Mouse (Mus musculus) intestine, embryonic 15.5 days (tissue): ENCODE measurements around the gene Nln. TPM values are rescaled to one million over a fixed set of nuclear protein-coding genes. Genes with fewer than 3 reads are reported as not detected.

Experiments used
- ATAC-seq: fragments of 200-750 bp; cut with Nextera tagmentation; 2 replicates; pipeline ENCODE4 v1.8.0; 2017; ENCODE audit warnings: moderate TSS enrichment, moderate library complexity
- H3K27ac ChIP-seq: fragments of 300-500 bp; sonication (generic); 2 replicates; pipeline ENCODE4 v1.5.1; 2015; ENCODE audit warnings: mild to moderate bottlenecking, inconsistent platforms
- H3K27me3 ChIP-seq: fragments of 300-500 bp; sonication (generic); replicated peaks from 2 replicates; pipeline ENCODE4 v1.6.1; 2015; ENCODE audit warnings: inconsistent platforms
- H3K36me3 ChIP-seq: fragments of 300-500 bp; sonication (generic); 2 replicates; pipeline ENCODE4 v1.6.1; 2015; ENCODE audit warnings: inconsistent platforms
- H3K4me1 ChIP-seq: fragments of 300-500 bp; sonication (generic); replicated peaks from 2 replicates; pipeline ENCODE4 v1.6.1; 2015; ENCODE audit warnings: inconsistent platforms
- H3K4me2 ChIP-seq: fragments of 300-500 bp; sonication (generic); replicated peaks from 2 replicates; pipeline ENCODE4 v1.6.1; 2015; ENCODE audit warnings: mild to moderate bottlenecking, inconsistent platforms
- H3K4me3 ChIP-seq: fragments of 300-500 bp; sonication (generic); replicated peaks from 2 replicates; pipeline ENCODE4 v1.5.1; 2015; ENCODE audit warnings: inconsistent platforms
- H3K9ac ChIP-seq: fragments of 300-500 bp; sonication (generic); 2 replicates; pipeline ENCODE4 v1.6.1; 2015; ENCODE audit warnings: inconsistent platforms
- H3K9me3 ChIP-seq: fragments of 300-500 bp; sonication (generic); 2 replicates; pipeline ENCODE4 v1.6.1; 2016; ENCODE audit warnings: inconsistent platforms
- WGBS: fragments of 180-500 bp; shearing (Covaris S2); methylation state at CpG from one replicate; pipeline ENCODE4 v1.1.7; 2015; 5-methylcytosine and 5-hydroxymethylcytosine counted together
- polyA plus RNA-seq: library from polyadenylated mRNA; unstranded; fragments of >200 nt; fragmentation: Nextera tagmentation; extraction: Ambion mirVana; gene quantifications from 2 replicates; pipeline ENCODE4 v1.2.1, GENCODE M21; 2015

Gene Nln
- polyA plus RNA-seq, 1 experiment from 2014 or later, result 19.9 TPM

DNA sequence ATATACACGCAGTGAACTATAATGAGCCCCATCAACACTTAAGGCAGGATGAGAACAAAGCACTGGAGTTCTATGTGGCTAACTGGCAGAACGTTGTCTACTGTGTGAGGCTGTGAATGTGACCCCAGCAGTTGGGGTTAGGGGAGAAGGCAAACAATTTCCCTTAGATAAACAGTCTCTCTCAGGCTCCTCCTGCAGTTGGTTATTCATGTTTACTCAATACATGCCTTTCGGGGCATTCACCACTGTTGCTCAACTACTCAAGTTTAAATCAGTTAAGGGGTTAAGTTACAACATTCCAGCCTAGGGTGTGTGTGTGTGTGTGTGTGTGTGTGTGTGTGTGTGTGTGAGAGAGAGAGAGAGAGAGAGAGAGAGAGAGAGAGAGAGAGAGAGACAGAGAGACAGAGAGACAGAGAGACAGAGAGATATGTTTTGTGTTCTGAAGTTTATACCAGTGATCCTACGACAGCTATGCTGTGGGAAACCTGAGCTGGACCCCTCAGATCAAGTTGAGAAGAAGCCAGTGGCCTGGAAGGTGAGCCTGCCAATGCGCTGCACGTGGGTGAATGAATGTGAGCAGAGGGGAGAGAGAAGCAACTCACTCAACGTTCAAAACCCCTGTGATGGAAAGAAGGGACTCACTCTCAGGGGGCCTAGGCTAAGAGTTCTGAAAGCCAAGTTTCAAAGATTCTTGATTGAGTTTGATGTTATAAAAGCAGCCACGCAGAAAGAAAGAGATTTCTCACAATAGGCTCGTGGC is 71.7 kb downstream of the Nln start:
- peak; percentile 80 for ATAC-seq
- 24% methylated on average over 9 of the region's 9 CpGs for WGBS
- H3K36me3 ChIP-seq, result no peaks in the 10 kb centered on the region
- peak overlapping the region; percentile 72 for H3K27ac ChIP-seq
- no peak overlapping the region for H3K4me3 ChIP-seq
- no peaks in the 10 kb centered on the region for H3K9me3 ChIP-seq
- peak overlapping the region; percentile 20 for H3K4me2 ChIP-seq
- H3K4me1 ChIP-seq, result peaks cover 31% of the 10 kb centered on the region
- no peaks in the 10 kb centered on the region for H3K27me3 ChIP-seq
- no peak overlapping the region for H3K9ac ChIP-seq

DNA sequence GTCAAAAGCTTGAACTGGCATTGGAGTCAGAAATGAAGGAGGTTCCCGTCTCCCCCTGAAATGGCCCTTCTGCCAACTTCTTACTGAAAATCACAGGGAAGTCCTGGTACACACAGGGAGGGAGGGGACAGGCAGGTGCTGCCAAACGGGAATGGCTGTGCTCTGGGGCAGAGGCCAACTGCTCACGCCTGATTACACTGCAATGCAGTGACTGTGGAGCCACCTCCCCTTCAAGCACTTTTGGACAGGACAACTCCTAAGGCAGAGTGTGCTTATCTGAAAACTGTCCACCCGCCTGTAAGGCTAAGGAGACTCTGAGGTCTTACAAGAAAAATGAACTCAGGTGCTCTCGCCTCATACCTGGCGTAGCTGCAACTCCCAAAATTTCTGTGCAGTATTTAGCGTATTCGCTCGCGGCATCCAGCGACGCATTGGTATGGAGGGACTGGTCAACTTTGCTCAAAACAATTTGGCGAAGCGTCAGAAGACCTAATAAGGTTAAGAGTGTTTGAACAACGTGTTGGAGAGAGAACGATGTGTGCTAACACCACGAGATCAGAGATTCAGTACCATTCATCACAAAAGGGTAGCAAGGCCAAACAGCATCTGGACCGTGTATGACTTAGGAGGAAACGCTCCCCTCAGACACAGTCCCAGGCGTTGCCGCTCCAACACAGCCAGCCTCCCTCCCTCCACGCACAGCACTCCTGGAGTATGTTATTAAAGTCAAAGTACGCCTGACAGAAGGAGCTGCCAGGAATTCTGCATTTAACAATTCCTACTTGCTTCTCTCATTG is 72.7 kb downstream of the Nln start:
- H3K4me3 ChIP-seq, result no peak overlapping the region
- 41% methylated on average over 23 of the region's 23 CpGs for WGBS
- H3K27me3 ChIP-seq, result no peaks in the 10 kb centered on the region
- no peak overlapping the region for H3K9ac ChIP-seq
- H3K27ac ChIP-seq, result peak overlapping the region; percentile 72
- no peaks in the 10 kb centered on the region for H3K9me3 ChIP-seq
- peak overlapping the region; percentile 20 for H3K4me2 ChIP-seq
- no peaks in the 10 kb centered on the region for H3K36me3 ChIP-seq
- H3K4me1 ChIP-seq, result peaks cover 39% of the 10 kb centered on the region
- peak; percentile 71 for ATAC-seq

DNA sequence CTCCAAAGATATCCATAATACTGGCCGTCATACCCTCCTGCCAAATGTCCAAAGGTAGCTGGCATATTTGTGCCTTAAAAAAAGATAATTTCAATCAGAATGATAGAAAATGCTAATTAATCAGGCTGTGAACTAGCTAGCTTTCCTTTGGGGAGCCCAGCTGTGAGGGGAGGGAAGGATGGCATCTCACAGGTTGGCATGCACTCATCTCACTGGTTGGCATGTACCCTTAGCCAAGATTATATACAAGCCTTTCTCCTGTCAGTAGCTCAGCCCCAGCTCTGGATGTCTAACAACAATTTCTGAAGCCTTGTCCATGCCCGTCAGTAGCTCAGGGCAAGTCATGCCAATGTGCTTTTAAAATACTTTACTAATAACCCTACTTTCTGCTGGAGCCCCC is 73.8 kb downstream of the Nln start:
- no peak overlapping the region for H3K27ac ChIP-seq
- WGBS, result 90% methylated on average over 2 of the region's 2 CpGs
- H3K4me2 ChIP-seq, result no peak overlapping the region
- no peaks in the 10 kb centered on the region for H3K36me3 ChIP-seq
- H3K9ac ChIP-seq, result no peak overlapping the region
- H3K9me3 ChIP-seq, result no peaks in the 10 kb centered on the region
- H3K4me3 ChIP-seq, result no peak overlapping the region
- ATAC-seq, result no peak
- no peaks in the 10 kb centered on the region for H3K27me3 ChIP-seq
- H3K4me1 ChIP-seq, result peaks cover 42% of the 10 kb centered on the region

DNA sequence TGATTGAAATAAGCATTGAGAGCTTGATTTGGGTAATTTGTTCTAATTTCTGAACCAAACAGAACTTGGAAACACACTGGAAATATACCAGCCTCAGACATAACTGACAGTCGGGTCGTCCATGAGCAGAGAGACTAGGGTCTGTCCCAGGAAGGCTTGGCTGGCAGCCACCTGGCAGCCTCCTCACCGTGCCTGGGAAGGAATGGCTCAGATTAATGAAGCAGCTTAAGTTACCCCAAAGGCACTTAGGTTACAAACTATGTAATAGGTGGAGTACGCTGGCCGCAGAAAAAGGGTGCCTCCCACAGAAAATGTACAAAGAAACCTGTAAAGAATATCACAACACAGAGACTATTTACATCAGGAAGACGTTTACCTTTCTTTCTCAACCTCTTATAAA is 74.6 kb downstream of the Nln start:
- WGBS, result 43% methylated on average over 6 of the region's 6 CpGs
- H3K4me3 ChIP-seq, result no peak overlapping the region

DNA sequence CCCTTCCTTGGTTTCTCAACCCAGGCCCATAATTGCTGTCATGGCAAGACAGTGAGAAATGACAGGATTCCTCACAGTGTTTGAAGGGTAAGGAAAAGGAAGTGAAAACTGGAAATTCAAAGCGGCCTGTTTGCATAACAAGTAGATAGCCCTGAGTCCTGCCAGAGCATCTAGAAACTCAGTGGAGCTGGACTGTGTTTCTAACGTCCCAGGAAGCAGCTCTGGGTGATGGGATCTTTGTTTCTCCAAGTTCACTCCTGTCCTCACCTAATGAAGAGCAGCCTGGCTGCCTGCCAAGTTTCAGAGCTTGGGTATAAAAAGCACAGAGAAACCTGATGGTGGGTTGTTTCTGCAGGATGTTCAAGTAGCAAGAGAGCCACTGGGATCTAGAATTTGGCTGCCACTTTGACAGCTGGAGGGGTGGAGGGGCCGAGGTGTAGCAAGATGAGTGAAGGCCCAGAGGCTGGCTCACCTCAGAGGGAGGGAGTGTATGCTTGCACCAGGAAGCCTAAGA is 76.7 kb downstream of the Nln start:
- Histone ChIP-seq H3K27ac (peak overlapping the region; percentile 57), H3K4me2 (no peak overlapping the region), H3K4me1 (peaks cover 34% of the 10 kb centered on the region), H3K9ac (no peak overlapping the region), H3K4me3 (no peak overlapping the region), H3K27me3 (no peaks in the 10 kb centered on the region), H3K9me3 (no peaks in the 10 kb centered on the region), H3K36me3 (no peaks in the 10 kb centered on the region)
- 17% methylated on average over 3 of the region's 3 CpGs for WGBS
- no peak for ATAC-seq

More for the DNA sequence above, 74.6 kb downstream of the Nln start:
- no peaks in the 10 kb centered on the region for H3K27me3 ChIP-seq
- no peaks in the 10 kb centered on the region for H3K36me3 ChIP-seq
- H3K4me2 ChIP-seq, result no peak overlapping the region
- no peak overlapping the region for H3K9ac ChIP-seq
- H3K27ac ChIP-seq, result 0 out of 2 replicates have a peak overlapping the region, but pooled peaks have one; percentile 38
- H3K9me3 ChIP-seq, result no peaks in the 10 kb centered on the region
- H3K4me1 ChIP-seq, result peaks cover 42% of the 10 kb centered on the region
- no peak for ATAC-seq

DNA sequence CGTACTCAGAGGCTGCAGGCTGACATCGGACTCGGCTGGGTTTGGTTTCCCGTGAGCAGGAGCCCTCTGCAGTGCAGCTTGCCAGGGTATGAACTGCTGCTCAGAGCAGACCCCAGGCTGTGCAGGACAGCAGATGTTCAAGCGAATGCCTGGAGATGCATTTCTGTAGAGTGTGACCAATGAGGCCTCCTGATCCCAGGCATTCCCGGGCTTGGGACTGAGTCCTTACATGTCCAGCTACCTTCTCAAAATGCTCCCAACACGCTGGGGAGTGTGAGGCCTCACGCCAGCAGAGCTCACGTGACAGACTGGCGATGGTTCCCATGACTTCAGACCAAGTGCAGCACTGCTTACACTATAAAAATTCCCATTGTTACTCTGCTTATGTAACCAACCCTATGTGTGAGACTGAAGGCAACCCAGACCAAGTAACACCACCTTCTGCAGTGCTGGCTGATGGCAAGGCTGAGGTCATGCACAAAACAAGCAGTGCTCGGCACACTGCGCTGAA is 77.5 kb downstream of the Nln start:
- WGBS, result 34% methylated on average over 12 of the region's 12 CpGs
- Histone ChIP-seq H3K9ac (no peak overlapping the region), H3K27ac (peak overlapping the region; percentile 57)

DNA sequence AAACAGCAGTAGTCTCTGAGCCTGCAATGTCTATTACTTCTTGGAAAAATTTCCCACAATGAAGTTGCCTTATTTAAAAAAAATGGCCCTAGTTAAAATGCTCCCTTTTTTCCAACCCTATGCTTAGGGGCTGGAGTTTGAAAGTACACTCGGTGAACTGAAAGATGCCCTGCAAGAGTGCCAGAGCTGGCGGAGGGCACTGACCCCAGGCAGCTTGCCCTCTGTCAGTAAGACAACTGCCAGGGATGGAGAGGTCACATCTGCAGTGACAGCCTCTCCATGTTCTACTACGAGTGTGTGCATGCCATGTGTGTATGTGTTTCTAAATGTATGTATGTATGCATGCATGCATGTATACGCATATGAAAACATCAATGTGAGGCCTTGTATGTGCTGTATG is 78.5 kb downstream of the Nln start:
- peaks cover 27% of the 10 kb centered on the region for H3K4me1 ChIP-seq
- 86% methylated on average over 4 of the region's 4 CpGs for WGBS

More for the DNA sequence above, 77.5 kb downstream of the Nln start:
- Histone ChIP-seq H3K27me3 (no peaks in the 10 kb centered on the region), H3K4me3 (no peak overlapping the region), H3K4me1 (peaks cover 28% of the 10 kb centered on the region), H3K9me3 (no peaks in the 10 kb centered on the region), H3K4me2 (no peak overlapping the region), H3K36me3 (no peaks in the 10 kb centered on the region)
- ATAC-seq, result 0 out of 2 replicates have a peak, but pooled peaks have one; percentile 12

DNA sequence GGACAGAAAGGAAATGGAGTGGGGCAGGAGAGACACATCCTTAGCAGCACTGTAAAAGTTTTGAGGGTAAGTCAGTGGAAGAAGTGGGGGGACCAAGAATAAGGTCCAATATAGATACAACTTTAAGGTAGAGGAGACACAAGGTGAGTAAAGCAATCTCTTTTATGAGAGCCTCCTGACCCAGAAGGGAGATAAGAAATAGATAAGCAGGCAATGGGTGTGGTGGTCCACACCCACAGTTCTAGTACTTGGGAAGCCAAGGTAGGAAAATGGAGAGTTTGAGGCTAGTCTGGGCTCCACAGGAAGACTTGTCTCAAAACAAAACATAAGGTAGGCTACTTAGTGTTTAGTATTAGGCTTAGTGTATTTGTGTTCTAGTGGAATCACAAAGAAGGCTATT is 79.9 kb downstream of the Nln start:
- Histone ChIP-seq H3K4me3 (no peak overlapping the region), H3K9me3 (no peaks in the 10 kb centered on the region), H3K4me1 (peaks cover 27% of the 10 kb centered on the region), H3K36me3 (no peaks in the 10 kb centered on the region), H3K4me2 (peak overlapping the region; percentile 13; the same call in 1 of the 2 replicates), H3K27ac (peak overlapping the region; percentile 90), H3K9ac (no peak overlapping the region), H3K27me3 (no peaks in the 10 kb centered on the region)
- peak; percentile 82 for ATAC-seq

More for the DNA sequence above, 78.5 kb downstream of the Nln start:
- no peaks in the 10 kb centered on the region for H3K27me3 ChIP-seq
- no peaks in the 10 kb centered on the region for H3K36me3 ChIP-seq
- H3K9me3 ChIP-seq, result no peaks in the 10 kb centered on the region
- H3K4me3 ChIP-seq, result no peak overlapping the region
- H3K4me2 ChIP-seq, result no peak overlapping the region
- ATAC-seq, result no peak
- no peak overlapping the region for H3K27ac ChIP-seq
- H3K9ac ChIP-seq, result no peak overlapping the region

DNA sequence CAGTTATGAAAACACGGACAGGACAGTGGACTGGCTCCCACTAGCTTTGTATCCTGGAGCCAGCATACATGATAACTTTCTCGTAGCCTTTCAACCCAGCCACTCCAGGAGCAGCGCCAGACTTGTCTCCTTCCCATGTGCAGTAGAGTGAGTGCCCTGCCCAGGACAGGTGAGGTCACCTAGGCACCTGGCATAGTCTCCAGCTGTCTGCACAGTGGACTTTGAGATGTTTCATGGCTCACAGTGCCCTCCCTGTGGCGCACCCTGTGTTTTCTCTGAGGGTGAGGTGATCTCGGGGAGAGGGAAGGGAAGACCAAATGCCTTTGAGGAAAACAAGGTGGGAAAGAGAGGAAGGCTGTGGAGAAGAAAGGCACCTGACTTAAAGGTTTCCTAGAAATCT is 80.3 kb downstream of the Nln start:
- WGBS, result 52% methylated on average over 5 of the region's 5 CpGs
- Histone ChIP-seq H3K27me3 (no peaks in the 10 kb centered on the region), H3K4me1 (peaks cover 27% of the 10 kb centered on the region), H3K9ac (no peak overlapping the region), H3K27ac (peak overlapping the region; percentile 90), H3K4me2 (peak overlapping the region; percentile 13; the same call in 1 of the 2 replicates), H3K9me3 (no peaks in the 10 kb centered on the region), H3K36me3 (no peaks in the 10 kb centered on the region), H3K4me3 (no peak overlapping the region)
- peak; percentile 94 for ATAC-seq

DNA sequence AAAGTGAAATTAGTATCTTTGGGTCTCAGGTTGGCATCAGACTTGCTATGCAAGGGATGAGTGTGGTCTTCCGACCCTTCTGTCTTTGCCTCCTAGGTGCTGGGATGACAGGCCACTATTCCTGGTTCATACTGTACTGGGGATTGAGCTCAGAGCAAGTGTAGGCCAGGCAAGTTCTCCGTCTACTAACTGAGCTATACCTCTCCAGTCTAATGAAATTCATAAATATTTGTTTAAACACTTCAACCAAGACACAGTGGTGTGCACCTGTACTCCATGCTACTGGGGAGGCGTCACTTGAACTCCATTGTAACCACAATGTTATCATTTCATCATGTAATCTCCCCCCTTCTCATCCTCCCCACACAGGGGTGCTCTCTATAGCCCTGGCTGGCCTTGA is 82.9 kb downstream of the Nln start:
- H3K27ac ChIP-seq, result no peak overlapping the region
- ATAC-seq, result no peak
- no peak overlapping the region for H3K9ac ChIP-seq
- 67% methylated on average over 3 of the region's 3 CpGs for WGBS
- H3K4me3 ChIP-seq, result no peak overlapping the region
- H3K27me3 ChIP-seq, result no peaks in the 10 kb centered on the region
- no peaks in the 10 kb centered on the region for H3K9me3 ChIP-seq
- no peaks in the 10 kb centered on the region for H3K36me3 ChIP-seq
- no peak overlapping the region for H3K4me2 ChIP-seq
- peaks cover 20% of the 10 kb centered on the region for H3K4me1 ChIP-seq

DNA sequence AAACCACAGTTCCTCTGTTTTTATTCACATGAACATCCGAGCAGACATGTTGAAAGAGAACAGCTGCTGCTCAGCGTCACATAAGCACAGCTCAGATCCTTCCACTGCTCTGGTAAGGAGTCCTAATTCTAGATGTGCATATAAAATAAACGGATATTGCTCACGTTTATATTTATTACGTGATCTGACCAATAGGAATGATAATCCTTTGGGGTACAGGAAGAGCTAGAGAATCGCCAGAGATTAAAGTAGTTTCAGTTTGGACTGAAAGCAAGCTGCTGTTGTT is 83.8 kb downstream of the Nln start:
- Histone ChIP-seq H3K4me2 (peak overlapping the region; percentile 3; the same call in 1 of the 2 replicates), H3K9ac (no peak overlapping the region), H3K4me3 (no peak overlapping the region), H3K36me3 (no peaks in the 10 kb centered on the region), H3K27me3 (no peaks in the 10 kb centered on the region), H3K9me3 (no peaks in the 10 kb centered on the region), H3K4me1 (peaks cover 19% of the 10 kb centered on the region), H3K27ac (peak overlapping the region; percentile 88)
- no peak for ATAC-seq
- 32% methylated on average over 6 of the region's 6 CpGs for WGBS
